Mouse (Mus musculus): Measurements from ENCODE around the gene Vps37b. TPM values are rescaled to one million over a fixed set of nuclear protein-coding genes. Genes with fewer than 3 reads are reported as not detected.

The Vps37b gene
- polyA plus RNA-seq (2015; fragmentation: Nextera tagmentation; extraction: Ambion mirVana), result 34.7 and 37.8 TPM in 2 replicates

DNA sequence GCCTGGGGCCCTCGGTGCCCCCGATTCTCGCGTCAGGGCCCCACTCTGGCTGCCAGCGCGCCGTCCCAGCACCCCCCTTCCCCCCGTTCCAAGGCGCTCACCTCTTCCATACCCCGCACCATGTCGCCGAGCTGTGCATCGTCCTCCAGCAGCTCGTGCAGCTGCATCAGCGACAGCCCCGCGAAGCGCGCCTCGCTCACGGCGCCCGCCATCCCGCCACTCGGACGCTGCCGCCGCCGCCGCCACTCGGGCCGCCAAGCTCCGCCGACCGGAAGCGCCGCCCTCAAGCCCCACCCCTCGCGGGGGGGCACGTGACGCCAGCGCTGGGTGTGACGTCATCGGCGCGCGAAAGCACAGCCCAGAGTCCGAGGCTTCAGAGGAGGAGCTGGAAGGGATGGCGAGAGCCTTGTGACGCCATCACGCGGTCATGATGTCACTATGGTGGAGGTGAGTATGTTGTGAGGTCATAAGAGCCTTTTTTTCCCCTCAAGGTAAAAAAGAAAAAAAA lies at the start of gene Vps37b:
Gene Vps37b, minus strand, starts transcription at position 270 of the 508 bp plus-strand sequence.
- Histone ChIP-seq H3K9me3 (no peaks in the 10 kb centered on the region), H3K36me3 (no peaks in the 10 kb centered on the region), H3K4me2 (peak within 1 kb of the TSS; percentile 75), H3K4me1 (peaks cover 37% of the 10 kb centered on the region), H3K27ac (peak within 1 kb of the TSS; percentile 95), H3K9ac (peak within 1 kb of the TSS; percentile 91), H3K27me3 (no peaks in the 10 kb centered on the region), H3K4me3 (peak within 1 kb of the TSS; percentile 83)
- peak; percentile 77 for ATAC-seq (ENCODE audit: insufficient number of reproducible peaks, low FRiP score, low TSS enrichment, low read depth)
- under 1% methylated on average over 52 of the region's 52 CpGs for WGBS

DNA sequence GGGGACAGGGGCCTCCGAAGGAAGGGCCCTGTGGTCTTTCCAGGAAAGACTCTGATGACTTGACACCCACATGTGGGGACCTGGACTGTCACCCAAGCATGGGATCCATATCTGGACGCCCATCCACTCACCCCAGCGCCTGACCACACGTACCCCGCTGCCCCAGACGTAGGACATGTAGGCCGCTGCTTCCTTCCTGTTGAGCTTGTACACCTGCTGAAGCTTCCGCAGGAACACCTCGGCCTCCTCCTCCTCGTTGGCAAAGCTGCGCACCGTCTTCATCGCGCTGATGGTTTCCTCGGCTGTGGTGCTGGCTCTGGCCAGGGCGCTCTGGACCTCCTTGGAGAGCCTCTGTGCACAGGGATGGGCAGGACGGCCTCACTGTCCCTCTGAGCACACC lies 47.8 kb upstream of the Vps37b start:
- H3K36me3 ChIP-seq, result no peaks in the 10 kb centered on the region
- no peak overlapping the region for H3K9ac ChIP-seq
- H3K27me3 ChIP-seq, result no peaks in the 10 kb centered on the region; the same call in 1 of the 2 replicates
- no peak overlapping the region for H3K4me2 ChIP-seq
- H3K4me3 ChIP-seq, result no peak overlapping the region
- H3K4me1 ChIP-seq, result peaks cover 37% of the 10 kb centered on the region
- no peak for ATAC-seq (ENCODE audit: insufficient number of reproducible peaks, low FRiP score, low TSS enrichment, low read depth)
- WGBS, result 92% methylated on average over 17 of the region's 17 CpGs
- no peaks in the 10 kb centered on the region for H3K9me3 ChIP-seq
- H3K27ac ChIP-seq, result no peak overlapping the region

DNA sequence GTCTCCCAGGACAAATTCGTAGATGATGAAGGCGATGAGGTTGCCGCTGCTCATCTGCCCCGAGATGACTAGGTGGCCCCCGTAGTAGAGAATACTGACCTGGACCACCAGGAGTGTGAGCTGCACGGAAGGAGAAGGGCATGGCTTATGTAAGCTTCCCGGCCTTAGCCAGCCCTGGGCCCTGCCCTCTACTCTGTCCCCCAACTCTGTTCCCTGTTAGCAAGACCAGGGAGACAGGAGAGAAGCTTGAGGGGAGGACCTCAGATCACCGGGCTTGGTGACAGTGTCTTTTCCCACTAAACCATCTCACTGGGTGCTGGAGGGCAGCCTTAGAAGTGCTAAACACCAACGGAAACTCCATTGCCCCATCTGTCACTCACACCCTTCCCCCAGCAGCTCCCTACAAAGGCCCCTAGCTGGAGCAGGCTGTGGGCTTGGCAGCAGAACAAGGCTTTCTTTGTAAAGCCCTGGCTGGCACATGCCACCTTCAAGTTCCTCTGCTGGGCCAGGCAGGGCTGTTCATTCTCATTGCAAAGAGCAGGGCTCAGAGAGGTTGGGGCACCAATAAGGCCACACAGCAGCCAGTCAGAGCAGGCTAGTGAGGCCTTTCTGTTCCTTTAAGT lies 46.8 kb upstream of the Vps37b start:
- no peak overlapping the region for H3K9ac ChIP-seq
- no peaks in the 10 kb centered on the region for H3K36me3 ChIP-seq
- peak; percentile 68 for ATAC-seq (ENCODE audit: insufficient number of reproducible peaks, low FRiP score, low TSS enrichment, low read depth)

DNA sequence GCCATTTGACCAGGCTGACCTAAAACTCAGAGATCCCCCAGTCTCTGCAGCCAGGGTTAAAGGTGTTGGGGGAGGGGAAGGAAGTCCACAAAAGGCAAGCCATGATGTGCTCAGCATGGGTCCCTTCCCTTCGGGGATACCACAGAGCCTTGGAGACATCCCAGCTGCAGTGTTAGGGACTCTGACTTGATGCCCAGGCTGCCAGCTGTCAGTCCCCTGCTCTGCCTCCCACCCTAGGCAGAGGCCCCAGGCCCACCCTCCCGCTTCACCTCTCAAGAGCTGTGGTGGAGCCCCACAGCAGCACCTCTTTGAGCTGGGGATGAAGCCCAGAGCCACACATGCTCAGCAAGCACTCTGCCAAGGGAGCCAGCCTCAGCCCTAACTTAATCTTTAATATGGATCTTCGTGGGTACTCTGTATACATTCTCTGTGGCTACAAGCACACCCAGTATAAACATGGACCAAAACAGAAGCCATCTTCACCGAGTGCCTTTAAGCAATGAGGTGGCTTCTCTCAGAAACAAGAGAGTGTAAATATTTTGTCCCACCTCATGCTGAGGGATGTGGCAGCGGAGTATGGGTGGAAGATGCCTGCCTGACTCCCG lies 45.9 kb upstream of the Vps37b start:
- no peak overlapping the region for H3K9ac ChIP-seq
- 0 out of 2 replicates have a peak overlapping the region, but pooled peaks have one; percentile 3 for H3K4me2 ChIP-seq
- WGBS, result 61% methylated on average over 6 of the region's 6 CpGs
- no peak for ATAC-seq (ENCODE audit: insufficient number of reproducible peaks, low FRiP score, low TSS enrichment, low read depth)
- H3K27me3 ChIP-seq, result no peaks in the 10 kb centered on the region; the same call in 1 of the 2 replicates
- H3K27ac ChIP-seq, result no peak overlapping the region
- H3K9me3 ChIP-seq, result no peaks in the 10 kb centered on the region
- H3K4me1 ChIP-seq, result peaks cover 31% of the 10 kb centered on the region
- H3K4me3 ChIP-seq, result no peak overlapping the region
- no peaks in the 10 kb centered on the region for H3K36me3 ChIP-seq

More for the DNA sequence above, 46.8 kb upstream of the Vps37b start:
- Histone ChIP-seq H3K4me3 (no peak overlapping the region), H3K4me2 (0 out of 2 replicates have a peak overlapping the region, but pooled peaks have one; percentile 3), H3K27ac (peak overlapping the region; percentile 77), H3K27me3 (no peaks in the 10 kb centered on the region; the same call in 1 of the 2 replicates), H3K4me1 (peaks cover 31% of the 10 kb centered on the region), H3K9me3 (no peaks in the 10 kb centered on the region)
- 56% methylated on average over 9 of the region's 9 CpGs for WGBS

DNA sequence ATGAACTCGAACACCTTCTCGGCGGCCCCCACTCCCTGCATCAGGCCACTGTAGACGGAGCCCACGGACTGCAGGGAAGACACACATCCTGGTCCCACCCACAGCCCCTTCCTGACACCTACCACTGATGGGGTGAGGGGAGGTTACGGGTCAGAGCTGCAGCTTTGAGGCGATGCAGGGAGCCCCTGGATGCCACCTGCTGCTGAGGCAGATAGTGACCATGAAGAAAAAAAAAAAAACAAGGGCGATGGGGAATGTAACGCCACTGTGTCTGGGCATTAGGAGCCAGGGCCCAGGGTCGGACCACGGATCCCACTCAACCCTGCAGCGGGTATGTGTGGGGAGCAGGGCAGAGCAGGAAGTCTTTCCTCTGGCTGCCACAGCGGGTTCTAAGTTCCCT lies 45.2 kb upstream of the Vps37b start:
- Histone ChIP-seq H3K9me3 (no peaks in the 10 kb centered on the region), H3K27me3 (no peaks in the 10 kb centered on the region; the same call in 1 of the 2 replicates), H3K27ac (no peak overlapping the region), H3K4me1 (peaks cover 31% of the 10 kb centered on the region), H3K4me3 (no peak overlapping the region), H3K4me2 (no peak overlapping the region), H3K36me3 (no peaks in the 10 kb centered on the region), H3K9ac (no peak overlapping the region)
- WGBS, result 82% methylated on average over 13 of the region's 13 CpGs
- ATAC-seq (ENCODE audit: insufficient number of reproducible peaks, low FRiP score, low TSS enrichment, low read depth), result no peak

DNA sequence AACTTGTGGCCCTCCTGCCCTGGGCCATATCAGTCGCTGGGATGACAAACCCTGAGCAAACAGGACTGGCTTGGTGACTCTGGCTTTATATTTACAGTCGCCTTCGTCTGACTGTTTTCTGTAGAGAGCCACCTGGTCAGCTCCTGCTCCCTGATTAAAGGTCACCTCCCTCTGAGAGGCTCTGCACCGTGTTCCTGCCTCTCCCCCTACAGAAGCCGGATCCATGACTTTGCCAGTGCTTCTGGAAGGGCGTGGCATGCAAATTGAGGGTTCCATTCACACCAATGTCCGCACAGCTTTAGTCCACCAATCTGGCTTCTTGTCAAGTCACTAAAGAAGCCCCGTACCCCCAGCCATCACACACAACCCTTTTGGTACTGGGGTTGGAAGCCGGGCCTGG lies 44.5 kb upstream of the Vps37b start:
- Histone ChIP-seq H3K9me3 (no peaks in the 10 kb centered on the region), H3K4me2 (no peak overlapping the region), H3K4me3 (no peak overlapping the region), H3K9ac (no peak overlapping the region), H3K4me1 (peaks cover 35% of the 10 kb centered on the region), H3K27ac (no peak overlapping the region), H3K27me3 (no peaks in the 10 kb centered on the region; the same call in 1 of the 2 replicates), H3K36me3 (no peaks in the 10 kb centered on the region)
- ATAC-seq (ENCODE audit: insufficient number of reproducible peaks, low FRiP score, low TSS enrichment, low read depth), result no peak
- 46% methylated on average over 9 of the region's 9 CpGs for WGBS

DNA sequence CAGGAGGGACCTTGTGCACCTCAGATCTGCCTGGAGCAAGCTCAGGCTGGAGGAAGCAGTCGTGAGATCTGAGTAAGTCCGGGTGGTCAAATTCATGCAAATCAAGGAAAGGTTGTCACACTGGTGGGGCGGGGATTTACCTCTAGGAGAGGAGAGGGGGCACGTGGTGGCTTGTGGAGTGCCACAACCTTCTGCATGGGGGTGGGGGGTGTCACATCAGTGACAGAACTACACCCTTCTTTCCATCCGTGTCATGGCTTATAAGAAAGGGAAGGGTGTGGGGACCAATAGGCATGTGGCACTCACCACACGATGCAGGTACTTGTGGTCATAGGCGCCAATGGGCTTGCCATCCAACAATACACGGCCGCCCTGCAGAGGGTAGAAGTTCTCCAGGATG lies 43.6 kb upstream of the Vps37b start:
- no peak overlapping the region for H3K4me2 ChIP-seq
- no peak overlapping the region for H3K9ac ChIP-seq
- no peak overlapping the region for H3K4me3 ChIP-seq
- 62% methylated on average over 9 of the region's 9 CpGs for WGBS
- H3K27ac ChIP-seq, result no peak overlapping the region
- H3K9me3 ChIP-seq, result no peaks in the 10 kb centered on the region
- no peaks in the 10 kb centered on the region for H3K36me3 ChIP-seq
- peaks cover 35% of the 10 kb centered on the region for H3K4me1 ChIP-seq
- no peaks in the 10 kb centered on the region; the same call in 1 of the 2 replicates for H3K27me3 ChIP-seq
- no peak for ATAC-seq (ENCODE audit: insufficient number of reproducible peaks, low FRiP score, low TSS enrichment, low read depth)

DNA sequence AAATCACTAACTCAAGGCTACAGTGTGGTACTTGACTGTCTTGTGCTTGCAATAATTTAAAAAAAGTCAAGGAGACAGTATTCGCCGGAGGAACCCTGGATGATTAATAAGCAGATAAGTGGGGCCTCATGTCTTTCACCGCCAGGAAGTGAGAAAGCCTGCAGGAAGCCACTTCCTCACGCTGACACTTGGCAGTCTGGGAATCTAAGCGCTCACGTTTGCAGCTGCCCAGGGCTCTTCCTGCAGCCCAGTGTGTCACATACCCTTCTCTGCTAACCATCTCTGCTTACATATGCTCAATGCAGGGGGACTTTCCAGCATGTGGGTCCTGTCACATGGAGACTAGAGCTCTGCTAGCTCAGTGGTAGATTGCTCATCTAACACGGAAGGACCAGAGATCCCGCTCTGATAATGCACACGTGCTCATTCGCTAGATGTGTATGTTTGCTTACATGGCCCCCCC lies 42.8 kb upstream of the Vps37b start:
- Histone ChIP-seq H3K9ac (no peak overlapping the region), H3K4me2 (no peak overlapping the region), H3K36me3 (no peaks in the 10 kb centered on the region), H3K27ac (no peak overlapping the region), H3K9me3 (no peaks in the 10 kb centered on the region), H3K4me1 (peaks cover 35% of the 10 kb centered on the region), H3K27me3 (no peaks in the 10 kb centered on the region; the same call in 1 of the 2 replicates), H3K4me3 (no peak overlapping the region)
- WGBS, result 41% methylated on average over 10 of the region's 10 CpGs
- peak; percentile 12; the same call in 1 of the 2 replicates for ATAC-seq (ENCODE audit: insufficient number of reproducible peaks, low FRiP score, low TSS enrichment, low read depth)

DNA sequence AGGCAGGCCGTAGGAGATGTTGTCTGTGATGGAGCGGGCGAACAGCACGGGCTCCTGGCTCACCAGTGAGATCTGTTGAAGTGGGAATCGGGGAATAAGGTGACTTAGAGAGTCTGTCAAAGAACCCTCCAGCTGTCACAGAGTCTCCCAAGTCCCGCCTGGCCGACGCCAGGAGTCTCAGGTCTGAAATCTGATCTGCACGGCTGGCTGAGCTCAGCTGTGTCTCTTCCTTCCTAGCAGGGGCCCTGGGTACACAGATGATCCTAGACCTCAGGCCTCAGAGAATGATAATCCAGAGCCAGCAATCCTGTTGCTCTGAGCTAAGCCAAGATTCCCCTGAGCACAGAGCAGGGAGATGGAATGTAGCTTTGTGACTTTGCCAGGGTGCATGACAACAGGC lies 41.6 kb upstream of the Vps37b start:
- 0 out of 2 replicates have a peak, but pooled peaks have one; percentile 5 for ATAC-seq (ENCODE audit: insufficient number of reproducible peaks, low FRiP score, low TSS enrichment, low read depth)
- 47% methylated on average over 9 of the region's 9 CpGs for WGBS

DNA sequence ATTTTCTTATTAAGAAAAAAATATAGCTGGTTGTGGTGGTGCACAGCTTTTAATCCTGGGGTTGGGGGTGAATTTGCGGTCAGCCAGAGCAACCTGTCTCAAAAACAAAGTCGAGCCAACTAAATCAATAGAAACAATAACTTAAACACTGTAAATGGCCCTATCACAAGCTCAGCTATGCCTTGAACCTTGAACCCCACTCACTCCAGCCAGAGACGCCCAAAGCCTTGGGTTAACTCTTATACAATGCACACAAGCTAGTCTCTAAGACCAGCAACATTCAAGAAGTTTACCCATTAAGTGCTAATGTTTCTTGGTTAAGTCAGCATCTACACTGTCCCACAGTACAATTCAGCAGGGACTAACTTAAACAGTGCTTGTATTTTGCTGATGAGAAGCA lies 37.6 kb upstream of the Vps37b start:
- Histone ChIP-seq H3K9me3 (no peaks in the 10 kb centered on the region), H3K4me2 (no peak overlapping the region), H3K4me3 (no peak overlapping the region), H3K27me3 (no peaks in the 10 kb centered on the region), H3K27ac (no peak overlapping the region), H3K4me1 (0 out of 2 replicates have a peak, but pooled peaks cover 3% of the 10 kb centered on the region), H3K36me3 (no peaks in the 10 kb centered on the region), H3K9ac (no peak overlapping the region)
- ATAC-seq (ENCODE audit: insufficient number of reproducible peaks, low FRiP score, low TSS enrichment, low read depth), result no peak
- whole genome bisulfite sequencing, result 82% methylated on average over 3 of the region's 3 CpGs

More for the DNA sequence above, 41.6 kb upstream of the Vps37b start:
- Histone ChIP-seq H3K4me3 (no peak overlapping the region), H3K27ac (no peak overlapping the region), H3K27me3 (no peaks in the 10 kb centered on the region; the same call in 1 of the 2 replicates), H3K4me2 (no peak overlapping the region), H3K9ac (no peak overlapping the region), H3K9me3 (no peaks in the 10 kb centered on the region), H3K4me1 (peaks cover 26% of the 10 kb centered on the region), H3K36me3 (no peaks in the 10 kb centered on the region)

DNA sequence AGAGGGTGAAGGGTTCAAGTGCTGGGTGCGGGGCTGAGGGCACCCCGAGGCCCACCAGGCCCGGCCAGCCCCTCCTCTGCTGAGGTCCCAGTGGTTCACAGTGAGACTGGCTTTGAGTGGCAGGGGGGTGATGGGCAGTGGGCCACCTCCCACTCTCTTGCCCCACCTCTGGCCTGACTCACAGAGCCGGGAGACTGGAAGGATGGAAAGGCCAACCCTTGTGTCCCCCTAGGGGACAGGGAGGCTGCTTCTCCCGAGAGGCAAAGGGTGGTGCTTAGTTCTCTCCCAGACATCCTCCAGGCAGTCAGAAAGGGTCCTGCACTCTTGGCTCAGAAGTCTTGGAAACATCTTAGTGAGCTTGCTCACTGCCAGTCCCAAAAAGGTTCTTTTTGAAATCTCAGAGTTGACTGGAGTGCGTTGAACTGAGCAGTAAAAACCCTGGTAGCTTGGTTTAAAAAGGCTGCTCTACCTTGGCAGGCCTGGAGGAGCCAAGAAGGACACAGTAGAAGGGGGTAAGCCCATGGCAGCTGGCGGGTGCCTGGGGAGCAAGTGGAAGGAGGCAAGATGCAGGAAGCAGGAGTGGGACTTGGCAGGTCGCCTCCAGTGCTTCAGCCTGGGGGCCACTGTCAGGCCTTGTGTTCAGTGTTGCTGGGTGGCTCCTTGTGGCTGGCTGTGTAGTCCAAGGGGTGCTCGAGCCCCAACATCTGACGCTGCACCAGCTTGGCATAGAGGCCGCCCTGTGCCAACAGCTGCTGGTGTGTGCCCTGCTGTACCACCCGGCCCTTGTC lies 30.2 kb upstream of the Vps37b start:
- no peaks in the 10 kb centered on the region for H3K9me3 ChIP-seq
- H3K27me3 ChIP-seq, result no peaks in the 10 kb centered on the region
- H3K27ac ChIP-seq, result peak overlapping the region; percentile 59
- no peaks in the 10 kb centered on the region for H3K36me3 ChIP-seq
- peaks cover 9% of the 10 kb centered on the region for H3K4me1 ChIP-seq
- H3K4me3 ChIP-seq, result no peak overlapping the region
- H3K4me2 ChIP-seq, result no peak overlapping the region
- WGBS, result 65% methylated on average over 12 of the region's 12 CpGs
- no peak overlapping the region for H3K9ac ChIP-seq
- ATAC-seq (ENCODE audit: insufficient number of reproducible peaks, low FRiP score, low TSS enrichment, low read depth), result no peak
